In the genomic region with DNA sequence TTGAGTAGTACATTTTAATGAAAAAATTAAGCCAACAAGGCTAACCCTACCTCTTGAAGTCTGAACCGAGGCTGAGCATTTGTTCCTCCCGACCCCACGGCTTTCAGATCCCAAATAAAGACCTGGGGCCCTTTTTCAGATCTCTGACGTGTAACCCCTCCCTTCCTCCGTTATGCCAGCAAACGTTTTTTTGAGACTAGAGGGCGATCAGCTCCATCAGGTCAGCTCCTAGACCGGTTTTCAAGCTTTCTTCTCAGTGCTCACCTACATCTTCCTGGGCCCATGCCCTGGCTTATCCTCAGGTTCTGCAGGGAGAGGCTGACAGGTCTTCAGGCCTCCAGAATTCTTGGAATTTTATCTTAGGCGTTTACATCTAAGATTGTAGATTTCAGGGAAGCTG, we compare ENCODE assay signal across 18 mouse cellular contexts. TPM values are rescaled to one million over a fixed set of nuclear protein-coding genes. Genes with fewer than 3 reads are reported as not detected.
A peak's percentile ranks its signal among the peaks of the same experiment; 100 is the strongest.
DNase-seq lines count a peak whose midpoint lies in the region; ATAC-seq lines count a peak whose summit lies in the region.
"Had no signal": no experiment of that assay in that cellular context is flagged by ENCODE, and none has a peak within 500 bp of the region (broad histone marks: within the 10 kb centered on the region; RNA-seq: fewer than 3 reads in every experiment).

No protein-coding gene starts in this region.

- peaks cover 68% of the 10 kb centered on the region for H3K27me3 ChIP-seq in hindbrain, embryonic 12.5 days
- H3K27me3 ChIP-seq in midbrain, embryonic 13.5 days, result peaks cover 67% of the 10 kb centered on the region
- H3K27me3 ChIP-seq in neural tube, embryonic 15.5 days (replicated peaks), result peaks cover 34% of the 10 kb centered on the region

- H3K4me2 ChIP-seq in hindbrain, embryonic 12.5 days (replicated peaks), result peak overlapping the region; percentile 47
- H3K4me2 ChIP-seq in midbrain, embryonic 13.5 days (replicated peaks), result peak overlapping the region; percentile 66
- peak overlapping the region; percentile 55 for H3K4me2 ChIP-seq in neural tube, embryonic 15.5 days
- H3K4me2 ChIP-seq: heart, embryonic 11.5 days; lung, embryonic 15.5 days had no signal

- DNase-seq in retina, embryonic 14.5 days (ENCODE audit: low spot score), result peak; percentile 34
- DNase-seq in retina, postnatal 1 day, result no peak
- DNase-seq in cerebellum, adult 11 months, result no peak
- no peak for DNase-seq in kidney, adult 11 months
- DNase-seq: adrenal gland, postnatal 10 days; gastrocnemius, adult 2 months; liver had no signal

- peaks cover 6% of the 10 kb centered on the region; the same call in 1 of the 2 replicates for H3K4me1 ChIP-seq in hindbrain, embryonic 12.5 days
- peaks cover 12% of the 10 kb centered on the region for H3K4me1 ChIP-seq in midbrain, embryonic 13.5 days (replicated peaks)
- peaks cover 6% of the 10 kb centered on the region; the same call in 1 of the 2 replicates for H3K4me1 ChIP-seq in neural tube, embryonic 15.5 days
- H3K4me1 ChIP-seq: lung, embryonic 15.5 days had no signal

- peak overlapping the region; percentile 84 for H3K27ac ChIP-seq in hindbrain, embryonic 12.5 days
- peak overlapping the region; percentile 97 for H3K27ac ChIP-seq in midbrain, embryonic 13.5 days
- H3K27ac ChIP-seq in neural tube, embryonic 15.5 days (replicated peaks), result peak overlapping the region; percentile 90
- H3K27ac ChIP-seq: gastrocnemius, adult 2 months; layer of hippocampus, adult 2 months; lung, embryonic 15.5 days had no signal

- peak overlapping the region; percentile 38 for H3K4me3 ChIP-seq in hindbrain, embryonic 12.5 days
- H3K4me3 ChIP-seq in midbrain, embryonic 13.5 days (replicated peaks), result peak overlapping the region; percentile 55
- H3K4me3 ChIP-seq in neural tube, embryonic 15.5 days (replicated peaks), result peak overlapping the region; percentile 45
- H3K4me3 ChIP-seq: gastrocnemius, adult 2 months; lung, embryonic 15.5 days had no signal

- peak; percentile 10; the same call in 1 of the 2 replicates for ATAC-seq in hindbrain, embryonic 12.5 days (ENCODE audit: low FRiP score)
- ATAC-seq in midbrain, embryonic 13.5 days, result peak; percentile 4
- no peak for ATAC-seq in neural tube, embryonic 15.5 days (ENCODE audit: low FRiP score)
- ATAC-seq in megakaryocyte, adult 5-6 weeks (ENCODE audit: poor library complexity, severe bottlenecking), result no peak

- peak overlapping the region; percentile 65; the same call in 1 of the 2 replicates for H3K9ac ChIP-seq in hindbrain, embryonic 12.5 days
- H3K9ac ChIP-seq in midbrain, embryonic 13.5 days (replicated peaks), result peak overlapping the region; percentile 82
- peak overlapping the region; percentile 51 for H3K9ac ChIP-seq in neural tube, embryonic 15.5 days (replicated peaks)
- H3K9ac ChIP-seq: lung, embryonic 15.5 days had no signal

- H3K36me3 ChIP-seq in hindbrain, embryonic 12.5 days, result no peaks in the 10 kb centered on the region
- H3K36me3 ChIP-seq in midbrain, embryonic 13.5 days, result no peaks in the 10 kb centered on the region
- no peaks in the 10 kb centered on the region for H3K36me3 ChIP-seq in neural tube, embryonic 15.5 days
- H3K36me3 ChIP-seq: G1E; lung, embryonic 15.5 days had no signal

- no peaks in the 10 kb centered on the region for H3K9me3 ChIP-seq in hindbrain, embryonic 12.5 days (replicated peaks)
- no peaks in the 10 kb centered on the region for H3K9me3 ChIP-seq in midbrain, embryonic 13.5 days
- H3K9me3 ChIP-seq in neural tube, embryonic 15.5 days (replicated peaks), result no peaks in the 10 kb centered on the region
- H3K9me3 ChIP-seq: lung, embryonic 15.5 days had no signal

- WGBS in hindbrain, embryonic 12.5 days, result 0% methylated on average over 9 of the region's 9 CpGs
- WGBS in midbrain, embryonic 13.5 days, result under 1% methylated on average over 9 of the region's 9 CpGs
- under 1% methylated on average over 9 of the region's 9 CpGs for WGBS in neural tube, embryonic 15.5 days

RNA-seq across cellular contexts. Expression of a gene that starts 5.9 kb away (rescaled TPM):
- polyA plus RNA-seq in hindbrain, embryonic 12.5 days (2016; fragmentation: Nextera tagmentation; extraction: Ambion mirVana), result 41.6 and 48.1 TPM in 2 replicates
- 76.8 and 92.2 TPM in 2 replicates for polyA plus RNA-seq in midbrain, embryonic 13.5 days (2015; fragmentation: Nextera tagmentation; extraction: Ambion mirVana)
- polyA plus RNA-seq in neural tube, embryonic 15.5 days (2015; fragmentation: Nextera tagmentation; extraction: Ambion mirVana), result 101 and 115 TPM in 2 replicates
- total RNA-seq in megakaryocyte, adult 5-6 weeks (2015), result not detected in 2 replicates
- total RNA-seq in megakaryocyte, adult 5-6 weeks (2017), result not detected in 2 replicates
- total RNA-seq: gastrocnemius, adult 2 months; megakaryocyte-erythroid progenitor cell, adult 5-6 weeks had no signal
- polyA plus RNA-seq: G1E; heart, embryonic 11.5 days; kidney, embryonic 16.5 days; stomach, embryonic 14.5 days had no signal

Comparison
In these comparisons a context has a peak if more than half of its experiments do, and no peak if none do; other contexts are left out.
1. ATAC-seq: peak in hindbrain, embryonic 12.5 days (single experiment) and midbrain, embryonic 13.5 days (single experiment); none in neural tube, embryonic 15.5 days (single experiment) and megakaryocyte, adult 5-6 weeks (single experiment).
2. Peak in every context shown above with its lines, with median percentiles within 50 percentile points of each other: H3K27ac ChIP-seq, H3K4me2 ChIP-seq, H3K4me3 ChIP-seq and H3K9ac ChIP-seq.